ENCODE assay signal across 7 mouse cellular contexts in genomic region chr4:73444715-73445114, GRCm38 (mm10). TPM values are rescaled to one million over a fixed set of nuclear protein-coding genes. Genes with fewer than 3 reads are reported as not detected.
DNase-seq lines count a peak whose midpoint lies in the region.

No protein-coding gene starts in this region.

- intact Hi-C loops in left cerebral cortex, postnatal 14 days (cut with DNase I), result no loop called here

- DNase-seq in lung, postnatal 10 days, result peak; percentile 15
- no peak for DNase-seq in lung, adult 18-20 months
- peak; percentile 18 to 32 for DNase-seq in adrenal gland, postnatal 36 days
- DNase-seq in forelimb bud, embryonic 11.5 days (ENCODE audit: low read depth, low spot score), result peak; percentile 25
- DNase-seq in left cerebral cortex, postnatal 14 days (ENCODE audit: low spot score in 2 of 2), result peak; percentile 3 to 6
- peak; percentile 44 for DNase-seq in testis, postnatal 10 days (ENCODE audit: low spot score)
- no peak for DNase-seq in spleen, postnatal 10 days (ENCODE audit: low spot score in 2 of 2)

RNA-seq across cellular contexts. Expression of gene Gm11487, which starts 39.8 kb away (rescaled TPM):
- not detected for total RNA-seq in adrenal gland, postnatal 36 days (2021)
- not detected for total RNA-seq in left cerebral cortex, postnatal 14 days (2021)

Comparison
In these comparisons a context has a peak if more than half of its experiments do, and no peak if none do; other contexts are left out.
1. DNase-seq: peak in lung, postnatal 10 days (single experiment), adrenal gland, postnatal 36 days (2 of 2), forelimb bud, embryonic 11.5 days (single experiment), left cerebral cortex, postnatal 14 days (2 of 2) and testis, postnatal 10 days (single experiment); none in lung, adult 18-20 months (0 of 2) and spleen, postnatal 10 days (0 of 2).